Mouse (Mus musculus): ENCODE results near the gene Myh4. TPM values are rescaled to one million over a fixed set of nuclear protein-coding genes. Genes with fewer than 3 reads are reported as not detected.

The Myh4 gene
- not detected in 2 replicates for polyA plus RNA-seq (2015; fragmentation: Nextera tagmentation; extraction: Ambion mirVana)

GRCm38 (mm10) chr11:67237481-67238079 is at the start of gene Myh4:
Gene Myh4 (plus strand): TSS chr11:67238029.

GRCm38 (mm10) chr11:67199752-67200151 is 38.1 kb upstream of the Myh4 start, which contains the start of gene Myh1:
Gene Myh1 (plus strand): TSS chr11:67200052.

DNA sequence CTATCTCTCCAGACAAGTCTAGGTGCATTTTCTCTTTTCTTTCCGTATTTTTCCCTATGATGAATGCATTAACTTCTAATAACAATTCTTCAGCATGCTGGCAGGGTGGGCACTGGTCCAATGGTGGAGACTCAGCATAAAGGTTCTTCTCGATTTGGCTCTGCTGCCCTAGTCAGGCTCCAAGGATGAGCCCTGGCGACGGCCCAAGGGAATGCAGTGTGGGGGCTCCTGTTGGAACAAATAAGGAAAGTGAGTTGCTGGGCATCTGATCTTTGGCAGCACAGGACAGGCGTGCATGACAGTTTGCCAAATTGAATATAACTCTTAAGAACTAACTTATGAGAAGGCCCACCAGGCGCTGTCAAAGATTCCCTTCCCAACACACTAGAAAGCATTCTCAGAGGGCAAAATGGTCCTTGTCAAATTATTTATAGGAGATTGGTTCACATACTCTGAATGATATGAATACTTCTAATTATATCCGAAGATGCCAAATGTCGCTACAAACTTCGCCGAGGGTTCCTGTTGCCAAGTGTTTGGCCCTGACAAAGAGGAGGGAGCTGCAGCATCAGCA is 38.9 kb downstream of the Myh4 start, which contains the start of gene Myh8:
Myh8 (plus strand) TSS at position 524 of the 574 bp plus-strand sequence.

Other genes with a start within 250 kb of the Myh4 start
- 0.89 and 1.3 TPM in 2 replicates for gene Tmem220, start 212.9 kb upstream of the Myh4 start, polyA plus RNA-seq (2015; fragmentation: Nextera tagmentation; extraction: Ambion mirVana)
- 25.3 and 27.4 TPM in 2 replicates for gene Adprm, start 185.4 kb upstream of the Myh4 start, polyA plus RNA-seq (2015; fragmentation: Nextera tagmentation; extraction: Ambion mirVana)
- 12.4 and 13.1 TPM in 2 replicates for gene Sco1, start 185.4 kb upstream of the Myh4 start, polyA plus RNA-seq (2015; fragmentation: Nextera tagmentation; extraction: Ambion mirVana)
- 0.15 and 0.31 TPM in 2 replicates for gene Myh3, start 159.7 kb upstream of the Myh4 start, polyA plus RNA-seq (2015; fragmentation: Nextera tagmentation; extraction: Ambion mirVana)
- gene Myh2, start 67.0 kb upstream of the Myh4 start, polyA plus RNA-seq (2015; fragmentation: Nextera tagmentation; extraction: Ambion mirVana): 0.24 and 0.25 TPM in 2 replicates
- gene Myh1, start 38.0 kb upstream of the Myh4 start, polyA plus RNA-seq (2015; fragmentation: Nextera tagmentation; extraction: Ambion mirVana): 0.13 and 0.14 TPM in 2 replicates
- 0.76 and 0.84 TPM in 2 replicates for gene Myh8, start 39.1 kb downstream of the Myh4 start, polyA plus RNA-seq (2015; fragmentation: Nextera tagmentation; extraction: Ambion mirVana)
- gene Myh13, start 83.6 kb downstream of the Myh4 start, polyA plus RNA-seq (2015; fragmentation: Nextera tagmentation; extraction: Ambion mirVana): 0.32 and 0.35 TPM in 2 replicates
- 42.0 and 43.6 TPM in 2 replicates for gene Gas7, start 217.4 kb downstream of the Myh4 start, polyA plus RNA-seq (2015; fragmentation: Nextera tagmentation; extraction: Ambion mirVana)

All from neural tube, postnatal 0 days (tissue).